Mouse (Mus musculus): ENCODE data around the gene Garnl3. TPM values are rescaled to one million over a fixed set of nuclear protein-coding genes. Genes with fewer than 3 reads are reported as not detected.

Gene Garnl3
- polyA plus RNA-seq, 1 experiment = 46.5 TPM

DNA sequence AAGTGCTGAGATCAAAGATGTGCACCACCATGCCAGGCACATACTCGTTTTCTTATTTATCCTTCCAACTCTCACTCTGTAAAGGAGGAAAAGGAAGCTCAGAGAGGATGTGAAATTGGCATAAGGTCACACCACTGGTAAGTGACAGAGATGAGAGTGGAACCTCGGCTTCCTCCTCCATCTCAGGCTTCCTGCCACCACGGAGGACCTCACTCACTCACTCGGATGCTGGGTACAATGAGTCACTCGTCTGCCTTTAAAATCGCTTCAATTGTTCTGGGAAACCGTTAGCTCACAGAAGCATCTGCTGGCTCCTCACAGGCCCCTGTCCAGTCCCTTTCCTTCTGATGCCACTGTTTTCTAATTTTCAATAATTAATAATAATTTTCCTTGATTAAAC is 45.1 kb upstream of the Garnl3 start:
- no peak overlapping the region for H3K4me3 ChIP-seq (ENCODE audit: control insufficient read depth, low read depth, low read length)
- TF ChIP-seq POLR2A (IDR thresholded peaks at IDR 0.05; ENCODE audit: control insufficient read depth, low read depth, low read length) (no peak), CTCF (IDR thresholded peaks at IDR 0.05; ENCODE audit: control insufficient read depth, insufficient read depth, insufficient replicate concordance, low read depth, low read length) (no peak)
- no peaks in the 10 kb centered on the region for H3K27me3 ChIP-seq (ENCODE audit: control insufficient read depth, insufficient read depth, low read length)

GRCm38 (mm10) chr2:33173686-33174085 is 42.2 kb upstream of the Garnl3 start:
- no peak overlapping the region for H3K4me3 ChIP-seq (ENCODE audit: control insufficient read depth, low read depth, low read length)
- no peak for TF ChIP-seq POLR2A (IDR thresholded peaks at IDR 0.05; ENCODE audit: control insufficient read depth, low read depth, low read length)
- no peak for TF ChIP-seq CTCF (IDR thresholded peaks at IDR 0.05; ENCODE audit: control insufficient read depth, insufficient read depth, insufficient replicate concordance, low read depth, low read length)
- H3K27ac ChIP-seq (ENCODE audit: control insufficient read depth, insufficient read depth, low read depth, low read length) = no peak overlapping the region
- H3K4me1 ChIP-seq (ENCODE audit: control insufficient read depth, insufficient read depth, low read length) = no peaks in the 10 kb centered on the region
- H3K36me3 ChIP-seq (ENCODE audit: control insufficient read depth, insufficient read depth, low read length) = no peaks in the 10 kb centered on the region
- H3K27me3 ChIP-seq (ENCODE audit: control insufficient read depth, insufficient read depth, low read length) = no peaks in the 10 kb centered on the region

More for the DNA sequence above, 45.1 kb upstream of the Garnl3 start:
- Histone ChIP-seq H3K27ac (ENCODE audit: control insufficient read depth, insufficient read depth, low read depth, low read length) (no peak overlapping the region), H3K4me1 (ENCODE audit: control insufficient read depth, insufficient read depth, low read length) (no peaks in the 10 kb centered on the region), H3K36me3 (ENCODE audit: control insufficient read depth, insufficient read depth, low read length) (no peaks in the 10 kb centered on the region)

GRCm38 (mm10) chr2:33173126-33173525 is 41.7 kb upstream of the Garnl3 start:
- Histone ChIP-seq H3K36me3 (ENCODE audit: control insufficient read depth, insufficient read depth, low read length) (no peaks in the 10 kb centered on the region; the same call in 1 of the 2 replicates), H3K27ac (ENCODE audit: control insufficient read depth, insufficient read depth, low read depth, low read length) (no peak overlapping the region), H3K4me3 (ENCODE audit: control insufficient read depth, low read depth, low read length) (no peak overlapping the region), H3K4me1 (ENCODE audit: control insufficient read depth, insufficient read depth, low read length) (no peaks in the 10 kb centered on the region), H3K27me3 (ENCODE audit: control insufficient read depth, insufficient read depth, low read length) (no peaks in the 10 kb centered on the region)
- TF ChIP-seq CTCF (IDR thresholded peaks at IDR 0.05; ENCODE audit: control insufficient read depth, insufficient read depth, insufficient replicate concordance, low read depth, low read length) (no peak), POLR2A (IDR thresholded peaks at IDR 0.05; ENCODE audit: control insufficient read depth, low read depth, low read length) (no peak)

DNA sequence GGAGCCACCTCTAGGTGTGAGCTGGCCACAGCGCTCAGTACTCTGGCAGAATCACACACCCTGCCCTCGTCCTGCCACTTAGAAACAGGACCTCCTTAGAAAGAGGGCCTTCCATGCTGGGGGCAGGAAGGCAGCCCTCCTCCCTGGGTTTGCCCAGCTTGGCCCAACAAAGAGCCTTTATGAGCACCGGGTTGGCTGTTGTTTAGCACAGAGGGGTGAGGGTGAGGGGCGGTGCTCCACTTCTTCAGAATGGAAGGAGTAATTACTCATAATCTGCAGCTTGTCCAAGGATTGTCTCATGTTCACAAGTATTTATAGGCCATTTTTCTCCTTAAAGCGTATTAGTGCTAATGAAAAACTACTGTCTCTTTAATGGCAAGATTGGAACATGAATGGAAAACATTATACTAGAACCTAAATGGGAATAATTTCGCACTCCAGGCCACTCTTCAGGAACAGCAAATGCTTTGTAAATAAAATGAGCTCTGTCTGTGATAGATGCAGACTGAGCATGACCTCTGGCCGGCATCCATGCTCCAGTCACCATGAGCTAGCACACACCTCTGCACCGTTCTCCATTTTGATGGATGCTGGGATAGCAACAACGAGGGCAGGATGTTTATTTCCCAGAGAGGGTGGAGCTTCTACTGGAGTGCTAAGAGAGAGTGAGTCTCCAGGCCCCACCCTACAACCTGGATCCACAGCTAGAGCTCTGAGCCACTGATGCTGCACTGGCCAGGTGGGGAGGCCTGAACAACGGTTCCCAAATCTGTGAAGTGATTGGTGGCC is 39.5 kb upstream of the Garnl3 start:
- no peaks in the 10 kb centered on the region for H3K4me1 ChIP-seq (ENCODE audit: control insufficient read depth, insufficient read depth, low read length)
- no peak for TF ChIP-seq POLR2A (IDR thresholded peaks at IDR 0.05; ENCODE audit: control insufficient read depth, low read depth, low read length)
- TF ChIP-seq CTCF (IDR thresholded peaks at IDR 0.05; ENCODE audit: control insufficient read depth, insufficient read depth, insufficient replicate concordance, low read depth, low read length) = no peak

GRCm38 (mm10) chr2:33169445-33169844 is 38.0 kb upstream of the Garnl3 start:
- peaks cover 3% of the 10 kb centered on the region for H3K36me3 ChIP-seq (ENCODE audit: control insufficient read depth, insufficient read depth, low read length)

More for the DNA sequence above, 39.5 kb upstream of the Garnl3 start:
- H3K27me3 ChIP-seq (ENCODE audit: control insufficient read depth, insufficient read depth, low read length) = no peaks in the 10 kb centered on the region
- no peak overlapping the region for H3K27ac ChIP-seq (ENCODE audit: control insufficient read depth, insufficient read depth, low read depth, low read length)
- H3K4me3 ChIP-seq (ENCODE audit: control insufficient read depth, low read depth, low read length) = no peak overlapping the region
- peaks cover 1% of the 10 kb centered on the region for H3K36me3 ChIP-seq (ENCODE audit: control insufficient read depth, insufficient read depth, low read length)

GRCm38 (mm10) chr2:33167060-33167459 is 35.6 kb upstream of the Garnl3 start:
- Histone ChIP-seq H3K4me3 (ENCODE audit: control insufficient read depth, low read depth, low read length) (no peak overlapping the region), H3K36me3 (ENCODE audit: control insufficient read depth, insufficient read depth, low read length) (peaks cover 3% of the 10 kb centered on the region), H3K27ac (ENCODE audit: control insufficient read depth, insufficient read depth, low read depth, low read length) (no peak overlapping the region), H3K4me1 (ENCODE audit: control insufficient read depth, insufficient read depth, low read length) (peaks cover 7% of the 10 kb centered on the region; the same call in 1 of the 2 replicates), H3K27me3 (ENCODE audit: control insufficient read depth, insufficient read depth, low read length) (no peaks in the 10 kb centered on the region)
- no peak for TF ChIP-seq CTCF (IDR thresholded peaks at IDR 0.05; ENCODE audit: control insufficient read depth, insufficient read depth, insufficient replicate concordance, low read depth, low read length)
- TF ChIP-seq POLR2A (IDR thresholded peaks at IDR 0.05; ENCODE audit: control insufficient read depth, low read depth, low read length) = no peak

More at GRCm38 (mm10) chr2:33169445-33169844, 38.0 kb upstream of the Garnl3 start:
- TF ChIP-seq CTCF (IDR thresholded peaks at IDR 0.05; ENCODE audit: control insufficient read depth, insufficient read depth, insufficient replicate concordance, low read depth, low read length) (no peak), POLR2A (IDR thresholded peaks at IDR 0.05; ENCODE audit: control insufficient read depth, low read depth, low read length) (no peak)
- Histone ChIP-seq H3K27me3 (ENCODE audit: control insufficient read depth, insufficient read depth, low read length) (no peaks in the 10 kb centered on the region), H3K4me1 (ENCODE audit: control insufficient read depth, insufficient read depth, low read length) (peaks cover 7% of the 10 kb centered on the region; the same call in 1 of the 2 replicates), H3K4me3 (ENCODE audit: control insufficient read depth, low read depth, low read length) (no peak overlapping the region), H3K27ac (ENCODE audit: control insufficient read depth, insufficient read depth, low read depth, low read length) (no peak overlapping the region)

- Histone ChIP-seq H3K36me3 (ENCODE audit: control insufficient read depth, insufficient read depth, low read length) (peaks cover 3% of the 10 kb centered on the region), H3K27ac (ENCODE audit: control insufficient read depth, insufficient read depth, low read depth, low read length) (peak overlapping the region; percentile 5; the same call in 1 of the 2 replicates), H3K4me3 (ENCODE audit: control insufficient read depth, low read depth, low read length) (peak overlapping the region; percentile 60), H3K4me1 (ENCODE audit: control insufficient read depth, insufficient read depth, low read length) (peaks cover 7% of the 10 kb centered on the region; the same call in 1 of the 2 replicates), H3K27me3 (ENCODE audit: control insufficient read depth, insufficient read depth, low read length) (no peaks in the 10 kb centered on the region)
- TF ChIP-seq CTCF (IDR thresholded peaks at IDR 0.05; ENCODE audit: control insufficient read depth, insufficient read depth, insufficient replicate concordance, low read depth, low read length) (no peak), POLR2A (IDR thresholded peaks at IDR 0.05; ENCODE audit: control insufficient read depth, low read depth, low read length) (no peak)
Measured at GRCm38 (mm10) chr2:33165710-33166374, 34.4 kb upstream of the Garnl3 start.
